Mouse (Mus musculus) embryonic facial prominence, embryonic 14.5 days (tissue): ENCODE data around the gene Odc1. TPM values are rescaled to one million over a fixed set of nuclear protein-coding genes. Genes with fewer than 3 reads are reported as not detected.
A peak's percentile ranks its signal among the peaks of the same experiment; 100 is the strongest.
"Not testable (repeated sequence)": the region's sequence is repeated elsewhere in the genome, so short reads cannot be mapped to it uniquely, and the experiment has no call there.

Experiments
- ATAC-seq: fragments of 200-750 bp; cut with Nextera tagmentation; 2 replicates; pipeline ENCODE4 v1.8.0; 2017; ENCODE audit warnings: low read depth, moderate number of reproducible peaks, moderate TSS enrichment
- DNase-seq: peaks from one replicate; pipeline ENCODE4 v3.0.0-alpha.2; 2015; ENCODE audit warnings: low spot score
- H3K27ac ChIP-seq: fragments of 300-500 bp; sonication (generic); replicated peaks from 2 replicates; pipeline ENCODE4 v1.5.1; 2014; ENCODE audit warnings: low read depth, mild to moderate bottlenecking, low read length, moderate library complexity
- H3K27me3 ChIP-seq: fragments of 300-500 bp; sonication (generic); replicated peaks from 2 replicates; pipeline ENCODE4 v1.6.1; 2014; ENCODE audit warnings: low read length; ENCODE audit not compliant: control insufficient read depth, insufficient read depth
- H3K36me3 ChIP-seq: fragments of 300-500 bp; sonication (generic); 2 replicates; pipeline ENCODE4 v1.6.1; 2014; ENCODE audit warnings: low read length, mixed read lengths; ENCODE audit not compliant: control insufficient read depth, insufficient read depth
- H3K4me1 ChIP-seq: fragments of 300-500 bp; sonication (generic); 2 replicates; pipeline ENCODE4 v1.6.1; 2014; ENCODE audit warnings: antibody characterized with exemption, low read length; ENCODE audit not compliant: control insufficient read depth, insufficient read depth
- H3K4me2 ChIP-seq: fragments of 300-500 bp; sonication (generic); 2 replicates; pipeline ENCODE4 v1.6.1; 2014; ENCODE audit warnings: low read depth, mild to moderate bottlenecking, low read length, moderate library complexity, mixed read lengths
- H3K4me3 ChIP-seq: fragments of 300-500 bp; sonication (generic); 2 replicates; pipeline ENCODE4 v1.5.1; 2014; ENCODE audit warnings: low read depth, mild to moderate bottlenecking, low read length
- H3K9ac ChIP-seq: fragments of 300-500 bp; sonication (generic); 2 replicates; pipeline ENCODE4 v1.6.1; 2014; ENCODE audit warnings: low read depth, mild to moderate bottlenecking, low read length, moderate library complexity, mixed read lengths
- H3K9me3 ChIP-seq: fragments of 300-500 bp; sonication (generic); 2 replicates; pipeline ENCODE4 v1.6.1; 2016; ENCODE audit warnings: low read length; ENCODE audit not compliant: control insufficient read depth
- WGBS: fragments of 180-500 bp; shearing (Covaris S2); extraction: QIAGEN DNeasy Blood & Tissue Kit; methylation state at CpG from one replicate; pipeline ENCODE4 v1.1.7; 2014; 5-methylcytosine and 5-hydroxymethylcytosine counted together
- polyA plus RNA-seq: library from polyadenylated mRNA; unstranded; fragments of >200 nt; fragmentation: Nextera tagmentation; extraction: Ambion mirVana; gene quantifications from 2 replicates; pipeline ENCODE4 v1.2.1, GENCODE M21; 2014

Odc1 gene
- polyA plus RNA-seq, 1 experiment from 2014 or later, result 180 TPM

DNA sequence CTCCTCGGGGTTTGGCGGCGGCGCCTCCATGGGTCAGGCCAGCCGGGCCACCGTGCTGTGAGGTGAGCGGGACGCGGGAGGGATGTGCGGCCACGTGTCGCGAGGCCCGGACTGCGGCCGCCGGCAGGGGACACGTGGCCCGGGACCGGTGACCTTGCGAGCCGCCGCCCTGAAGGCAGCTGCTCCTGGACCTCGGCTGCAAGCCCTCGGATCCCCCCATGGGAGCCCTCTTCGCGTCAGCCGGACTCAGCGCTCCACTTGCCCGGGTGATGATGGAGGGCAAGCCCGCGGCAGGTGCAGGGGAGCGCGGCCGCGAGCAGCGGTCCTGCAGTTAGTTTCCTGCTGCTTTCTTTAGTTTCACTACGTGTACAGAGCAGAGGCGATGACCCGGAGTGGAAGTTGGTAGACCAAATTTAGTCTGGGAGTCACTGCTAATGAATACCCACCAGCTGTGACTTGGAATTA lies 545 bp downstream of the Odc1 start:
- WGBS, result under 1% methylated on average over 15 of the region's 40 CpGs
- Histone ChIP-seq H3K4me2 (peak overlapping the region; percentile 86), H3K4me1 (peaks cover 13% of the 10 kb centered on the region), H3K27me3 (no peaks in the 10 kb centered on the region), H3K27ac (peak overlapping the region; percentile 86), H3K9me3 (no peaks in the 10 kb centered on the region), H3K36me3 (peaks cover 33% of the 10 kb centered on the region), H3K9ac (peak overlapping the region; percentile 91), H3K4me3 (peak overlapping the region; percentile 92)
- DNase-seq (peak; percentile 58), ATAC-seq (peak; percentile 39)

DNA sequence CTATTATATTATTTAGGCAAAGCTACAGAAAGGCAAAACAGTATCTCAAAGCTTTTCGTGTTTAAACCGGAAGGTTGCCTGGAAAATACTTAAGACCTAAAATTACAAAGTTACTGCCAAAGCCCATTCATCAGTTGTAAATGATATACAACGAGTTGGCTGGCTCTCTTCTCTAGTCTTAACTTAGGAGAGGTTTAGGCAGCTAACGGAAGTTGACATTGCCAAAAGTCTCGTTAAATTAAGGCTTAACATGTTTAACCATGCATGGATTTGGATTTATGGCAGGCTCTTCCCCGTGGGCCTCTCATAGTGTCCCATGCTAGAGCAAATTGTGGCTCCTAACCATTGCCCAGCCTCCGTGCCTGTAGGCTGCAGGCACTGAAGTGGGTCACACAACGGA lies 1.3 kb downstream of the Odc1 start:
- DNase-seq (peak; percentile 46), ATAC-seq (no peak)
- H3K4me3 ChIP-seq, result peak overlapping the region; percentile 92
- 3% methylated on average over 8 of the region's 8 CpGs for WGBS
- no peaks in the 10 kb centered on the region for H3K9me3 ChIP-seq
- H3K36me3 ChIP-seq, result peaks cover 37% of the 10 kb centered on the region
- H3K27me3 ChIP-seq, result no peaks in the 10 kb centered on the region
- H3K4me2 ChIP-seq, result peak overlapping the region; percentile 86
- H3K27ac ChIP-seq, result peak overlapping the region; percentile 86; the same call in 1 of the 2 replicates
- H3K9ac ChIP-seq, result peak overlapping the region; percentile 91
- H3K4me1 ChIP-seq, result peaks cover 13% of the 10 kb centered on the region

DNA sequence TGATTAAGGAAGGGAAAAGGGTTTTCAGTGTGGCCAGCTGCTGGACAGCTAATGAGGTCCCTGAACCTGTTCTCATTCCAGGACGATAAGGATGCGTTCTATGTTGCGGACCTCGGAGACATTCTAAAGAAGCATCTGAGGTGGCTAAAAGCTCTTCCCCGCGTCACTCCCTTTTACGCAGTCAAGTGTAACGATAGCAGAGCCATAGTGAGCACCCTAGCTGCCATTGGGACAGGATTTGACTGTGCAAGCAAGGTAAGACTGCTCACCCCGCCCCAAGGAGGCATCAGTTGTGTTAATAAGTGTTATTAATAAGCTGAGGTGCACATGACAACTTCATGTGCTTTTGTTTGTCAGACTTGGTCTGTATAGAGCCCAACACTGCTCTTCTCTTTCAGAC lies 3.0 kb downstream of the Odc1 start:
- not testable (repeated sequence) for H3K27me3 ChIP-seq, H3K27ac ChIP-seq, DNase-seq, H3K4me3 ChIP-seq, H3K4me2 ChIP-seq, ATAC-seq, H3K9ac ChIP-seq, H3K9me3 ChIP-seq
- Histone ChIP-seq H3K36me3 (peaks cover 45% of the 10 kb centered on the region), H3K4me1 (peaks cover 13% of the 10 kb centered on the region)
- WGBS, result 92% methylated on average over 9 of the region's 9 CpGs

GRCm38 (mm10) chr12:17548505-17548904 lies 3.9 kb downstream of the Odc1 start:
- WGBS, result 63% methylated on average over 5 of the region's 5 CpGs
- ATAC-seq, result no peak

DNA sequence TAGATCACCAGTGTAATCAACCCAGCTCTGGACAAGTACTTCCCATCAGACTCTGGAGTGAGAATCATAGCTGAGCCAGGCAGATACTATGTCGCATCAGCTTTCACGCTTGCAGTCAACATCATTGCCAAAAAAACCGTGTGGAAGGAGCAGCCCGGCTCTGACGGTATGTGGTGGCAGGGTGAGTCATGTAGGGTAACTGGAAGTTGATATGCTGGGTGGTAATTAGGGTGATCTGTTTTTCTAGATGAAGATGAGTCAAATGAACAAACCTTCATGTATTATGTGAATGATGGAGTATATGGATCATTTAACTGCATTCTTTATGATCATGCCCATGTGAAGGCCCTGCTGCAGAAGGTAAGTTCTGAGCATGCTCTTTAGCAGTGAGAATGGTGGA lies 4.8 kb downstream of the Odc1 start:
- not testable (repeated sequence) for H3K9me3 ChIP-seq, H3K9ac ChIP-seq, H3K4me3 ChIP-seq, H3K27me3 ChIP-seq, H3K4me2 ChIP-seq, H3K27ac ChIP-seq, DNase-seq, H3K4me1 ChIP-seq, ATAC-seq
- WGBS, result 90% methylated on average over 5 of the region's 5 CpGs
- H3K36me3 ChIP-seq, result peaks cover 45% of the 10 kb centered on the region

More at GRCm38 (mm10) chr12:17548505-17548904, 3.9 kb downstream of the Odc1 start:
- peak; percentile 22 for DNase-seq
- H3K9ac ChIP-seq, result no peak overlapping the region
- peaks cover 45% of the 10 kb centered on the region for H3K36me3 ChIP-seq
- H3K27me3 ChIP-seq, result no peaks in the 10 kb centered on the region
- peaks cover 13% of the 10 kb centered on the region for H3K4me1 ChIP-seq
- no peak overlapping the region for H3K4me2 ChIP-seq
- no peak overlapping the region for H3K27ac ChIP-seq
- no peaks in the 10 kb centered on the region for H3K9me3 ChIP-seq
- no peak overlapping the region for H3K4me3 ChIP-seq

DNA sequence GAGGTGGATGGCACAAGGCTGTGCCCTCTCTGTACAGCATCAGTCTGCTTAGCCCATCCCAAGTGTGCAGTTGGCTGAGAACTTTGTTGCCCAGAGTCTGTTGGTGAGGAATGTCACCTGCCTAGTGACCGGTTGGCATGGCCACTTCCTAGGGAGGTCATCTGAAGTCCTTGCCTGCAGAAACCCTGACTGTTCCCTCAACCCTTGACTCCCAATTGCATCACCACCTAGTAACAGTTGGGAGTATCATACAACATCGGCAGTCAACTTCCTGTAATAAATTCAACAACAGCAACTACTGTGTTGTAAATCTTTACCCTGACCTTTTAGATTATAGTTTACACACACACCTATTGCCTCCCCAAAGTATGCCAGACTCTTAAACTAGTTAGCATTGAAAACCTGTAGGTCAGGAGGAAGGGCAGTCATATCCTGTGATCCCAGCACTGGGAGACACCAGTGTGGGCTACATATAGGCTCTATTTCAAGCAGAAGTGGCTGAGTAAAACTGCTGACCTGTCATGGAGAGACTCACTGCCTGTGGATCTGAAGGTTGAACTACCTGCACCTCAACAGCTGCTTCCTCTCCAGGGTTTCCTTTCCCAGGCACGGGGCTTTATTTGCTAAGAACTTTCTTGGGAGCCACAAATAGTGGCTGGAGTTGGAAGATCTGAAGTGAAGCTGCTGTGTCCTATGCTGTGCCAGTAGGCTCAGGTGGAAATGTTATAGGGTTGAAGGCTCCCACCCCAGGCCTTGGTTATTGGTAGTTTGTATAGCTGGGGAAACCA lies 6.8 kb downstream of the Odc1 start:
- Histone ChIP-seq H3K9me3 (no peaks in the 10 kb centered on the region), H3K4me3 (no peak overlapping the region), H3K4me1 (peaks cover 2% of the 10 kb centered on the region), H3K9ac (no peak overlapping the region), H3K4me2 (no peak overlapping the region), H3K27ac (no peak overlapping the region), H3K36me3 (peaks cover 45% of the 10 kb centered on the region), H3K27me3 (no peaks in the 10 kb centered on the region)
- ATAC-seq, result no peak
- no peak for DNase-seq
- WGBS, result 74% methylated on average over 3 of the region's 3 CpGs

DNA sequence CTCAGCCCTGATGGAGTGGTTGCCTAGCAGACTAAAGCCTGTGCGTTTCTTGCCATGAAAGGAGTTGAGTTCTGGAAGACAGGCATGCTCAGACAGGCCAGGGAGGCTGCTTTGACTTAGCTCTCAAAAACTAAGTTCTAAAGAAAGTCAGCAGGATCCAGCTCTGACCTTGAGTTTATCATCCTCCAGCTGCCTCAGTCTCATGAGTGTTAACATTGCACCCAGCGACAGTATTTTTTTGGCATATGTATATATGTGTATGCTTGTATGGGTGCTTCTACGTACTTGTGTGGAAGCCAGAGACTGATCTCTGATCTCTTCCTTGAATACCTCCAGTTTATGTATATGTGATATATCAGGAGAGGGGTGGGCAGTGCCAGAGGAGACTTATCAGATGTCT lies 7.8 kb downstream of the Odc1 start:
- Histone ChIP-seq H3K9me3 (no peaks in the 10 kb centered on the region), H3K4me1 (no peaks in the 10 kb centered on the region), H3K36me3 (peaks cover 40% of the 10 kb centered on the region), H3K4me3 (no peak overlapping the region), H3K9ac (no peak overlapping the region), H3K27me3 (no peaks in the 10 kb centered on the region), H3K27ac (no peak overlapping the region), H3K4me2 (no peak overlapping the region)
- WGBS, result 72% methylated on average over 3 of the region's 3 CpGs
- DNase-seq (peak; percentile 36), ATAC-seq (no peak)

DNA sequence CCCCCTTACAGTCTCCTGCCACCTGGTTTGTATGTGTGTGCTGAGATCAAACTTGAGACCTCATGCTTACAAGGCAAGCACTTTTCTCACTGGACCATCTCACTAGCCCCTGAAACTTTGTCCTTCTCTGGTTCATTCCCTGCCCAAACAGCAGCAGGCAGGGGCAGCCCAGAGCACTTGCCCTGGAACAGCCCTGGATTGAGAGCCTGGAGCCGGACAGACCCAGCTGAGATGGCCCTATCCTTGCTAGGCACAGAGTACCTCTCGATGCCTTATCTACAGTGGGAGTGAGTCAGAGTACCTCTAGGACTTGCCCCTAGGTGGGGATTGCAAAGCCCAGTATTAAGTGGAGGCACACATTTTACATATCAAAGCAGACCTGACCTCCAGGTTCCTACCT lies 8.4 kb downstream of the Odc1 start:
- H3K27me3 ChIP-seq, result no peaks in the 10 kb centered on the region
- no peak overlapping the region for H3K4me2 ChIP-seq
- H3K36me3 ChIP-seq, result peaks cover 34% of the 10 kb centered on the region
- whole genome bisulfite sequencing, result 80% methylated on average over 2 of the region's 2 CpGs
- H3K4me1 ChIP-seq, result no peaks in the 10 kb centered on the region
- no peaks in the 10 kb centered on the region for H3K9me3 ChIP-seq
- DNase-seq, result no peak
- H3K27ac ChIP-seq, result no peak overlapping the region
- H3K4me3 ChIP-seq, result no peak overlapping the region
- no peak for ATAC-seq
- H3K9ac ChIP-seq, result no peak overlapping the region

DNA sequence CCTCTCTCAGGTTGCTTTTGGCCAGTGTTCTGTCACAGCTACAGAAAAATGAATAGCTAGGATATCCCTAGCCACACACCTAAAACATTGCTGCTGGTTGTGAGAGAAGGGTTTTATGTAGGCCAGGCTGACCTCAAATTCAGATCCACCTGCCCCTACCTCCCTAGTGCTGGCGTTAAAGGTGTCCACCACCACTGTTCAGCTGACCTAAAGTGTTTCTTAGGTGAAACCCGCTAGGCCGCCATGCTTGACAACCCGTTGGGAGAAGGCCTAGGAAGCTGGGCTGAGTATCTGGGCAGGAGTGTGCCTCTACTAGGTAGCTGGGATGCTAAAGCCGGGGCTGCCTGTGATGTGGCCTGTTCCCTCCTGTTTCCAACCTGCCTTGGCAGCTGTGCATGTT lies 9.0 kb downstream of the Odc1 start:
- Histone ChIP-seq H3K27ac (no peak overlapping the region), H3K4me3 (no peak overlapping the region), H3K9me3 (no peaks in the 10 kb centered on the region), H3K4me1 (no peaks in the 10 kb centered on the region), H3K4me2 (no peak overlapping the region), H3K9ac (no peak overlapping the region), H3K27me3 (no peaks in the 10 kb centered on the region), H3K36me3 (peaks cover 28% of the 10 kb centered on the region)
- WGBS, result 78% methylated on average over 5 of the region's 5 CpGs
- no peak for ATAC-seq
- DNase-seq, result no peak
